Mouse (Mus musculus): ENCODE results near the gene Auh. TPM values are rescaled to one million over a fixed set of nuclear protein-coding genes. Genes with fewer than 3 reads are reported as not detected.

The Auh gene
- polyA plus RNA-seq, 1 experiment from 2014 or later = 46.8 TPM

DNA sequence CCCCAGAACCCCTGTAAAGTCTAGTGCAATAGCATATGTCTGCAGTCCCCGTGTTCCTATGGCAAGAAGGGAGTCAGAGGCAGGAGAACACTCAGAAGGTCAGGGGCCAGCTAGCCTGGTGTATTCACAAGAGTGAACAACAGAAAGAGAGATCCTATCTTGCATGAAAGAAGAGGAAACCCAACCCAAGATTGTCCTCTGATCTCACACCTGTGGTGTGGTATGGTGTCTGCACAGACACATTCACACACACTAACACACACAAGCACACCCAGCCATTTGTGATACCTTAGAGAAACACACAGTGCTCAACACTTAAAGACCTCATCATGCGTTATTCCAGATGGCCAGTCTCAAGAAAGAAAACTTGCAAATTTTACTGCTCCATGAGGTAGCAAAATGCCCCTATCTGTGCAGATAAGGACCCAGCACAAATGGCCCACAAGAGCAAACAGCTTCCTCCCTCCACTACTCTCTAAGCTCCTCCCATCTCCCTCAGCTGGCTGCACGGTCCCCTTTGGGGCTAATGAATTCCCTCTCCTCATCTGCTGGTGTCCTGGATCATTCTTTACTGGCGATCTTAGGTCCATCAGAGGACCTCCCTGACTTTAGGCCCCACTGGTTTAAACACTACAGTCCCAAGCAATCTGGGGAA lies 128.7 kb downstream of the Auh start:
- Histone ChIP-seq H3K4me1 (replicated peaks) (peaks cover 14% of the 10 kb centered on the region; the same call in 1 of the 2 replicates), H3K36me3 (no peaks in the 10 kb centered on the region), H3K4me2 (replicated peaks) (no peak overlapping the region), H3K27me3 (replicated peaks) (no peaks in the 10 kb centered on the region), H3K9me3 (no peaks in the 10 kb centered on the region), H3K9ac (no peak overlapping the region), H3K27ac (no peak overlapping the region), H3K4me3 (replicated peaks) (no peak overlapping the region)
- peak; percentile 66 for ATAC-seq
- WGBS = 43% methylated on average over 4 of the region's 4 CpGs

DNA sequence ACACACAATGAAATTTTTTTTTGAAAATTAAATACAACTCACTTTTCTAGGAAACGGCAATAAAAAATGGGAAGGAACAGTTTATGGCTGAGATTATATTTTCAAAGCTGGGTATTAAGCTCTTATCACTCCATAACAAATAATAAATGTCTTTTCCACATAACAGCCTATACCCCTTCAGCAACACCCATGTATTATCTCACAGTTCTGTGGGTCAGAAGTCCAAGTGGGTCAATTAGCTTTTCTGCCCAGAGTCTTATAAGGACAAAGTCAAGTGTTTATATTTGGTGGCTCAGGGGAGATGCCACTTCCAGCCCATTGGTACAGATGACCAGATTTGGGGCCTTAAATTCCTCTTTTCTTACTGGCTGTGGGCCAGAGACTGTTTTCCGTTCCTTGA lies 129.4 kb downstream of the Auh start:
- Histone ChIP-seq H3K9me3 (no peaks in the 10 kb centered on the region), H3K36me3 (no peaks in the 10 kb centered on the region), H3K4me1 (replicated peaks) (peaks cover 11% of the 10 kb centered on the region; the same call in 1 of the 2 replicates), H3K9ac (no peak overlapping the region), H3K4me3 (replicated peaks) (no peak overlapping the region), H3K27ac (no peak overlapping the region), H3K4me2 (replicated peaks) (no peak overlapping the region), H3K27me3 (replicated peaks) (no peaks in the 10 kb centered on the region)
- peak; percentile 78 for ATAC-seq
- 41% methylated on average over 2 of the region's 2 CpGs for WGBS

GRCm38 (mm10) chr13:52794232-52794631 lies 135.2 kb downstream of the Auh start:
- WGBS = 90% methylated on average over 4 of the region's 4 CpGs
- no peak for ATAC-seq

GRCm38 (mm10) chr13:52793434-52793989 lies 136.0 kb downstream of the Auh start:
- H3K4me1 ChIP-seq (replicated peaks) = no peaks in the 10 kb centered on the region
- ATAC-seq = no peak
- no peaks in the 10 kb centered on the region for H3K27me3 ChIP-seq (replicated peaks)
- WGBS = 90% methylated on average over 13 of the region's 13 CpGs
- H3K9me3 ChIP-seq = no peaks in the 10 kb centered on the region
- H3K4me3 ChIP-seq (replicated peaks) = no peak overlapping the region
- no peaks in the 10 kb centered on the region for H3K36me3 ChIP-seq
- H3K4me2 ChIP-seq (replicated peaks) = no peak overlapping the region
- H3K27ac ChIP-seq = no peak overlapping the region
- H3K9ac ChIP-seq = no peak overlapping the region

More at GRCm38 (mm10) chr13:52794232-52794631, 135.2 kb downstream of the Auh start:
- Histone ChIP-seq H3K4me2 (replicated peaks) (no peak overlapping the region), H3K9me3 (no peaks in the 10 kb centered on the region), H3K27ac (no peak overlapping the region), H3K4me1 (replicated peaks) (no peaks in the 10 kb centered on the region), H3K4me3 (replicated peaks) (no peak overlapping the region), H3K9ac (no peak overlapping the region), H3K36me3 (no peaks in the 10 kb centered on the region), H3K27me3 (replicated peaks) (no peaks in the 10 kb centered on the region)

- H3K4me3 ChIP-seq (replicated peaks) = no peak overlapping the region
- H3K36me3 ChIP-seq = no peaks in the 10 kb centered on the region
- H3K27me3 ChIP-seq (replicated peaks) = no peaks in the 10 kb centered on the region
- no peaks in the 10 kb centered on the region for H3K9me3 ChIP-seq
- no peaks in the 10 kb centered on the region for H3K4me1 ChIP-seq (replicated peaks)
- no peak overlapping the region for H3K4me2 ChIP-seq (replicated peaks)
- ATAC-seq = no peak
- 90% methylated on average over 9 of the region's 9 CpGs for WGBS
- H3K27ac ChIP-seq = no peak overlapping the region
- H3K9ac ChIP-seq = no peak overlapping the region
Observed at GRCm38 (mm10) chr13:52792242-52792844, 137.1 kb downstream of the Auh start.

DNA sequence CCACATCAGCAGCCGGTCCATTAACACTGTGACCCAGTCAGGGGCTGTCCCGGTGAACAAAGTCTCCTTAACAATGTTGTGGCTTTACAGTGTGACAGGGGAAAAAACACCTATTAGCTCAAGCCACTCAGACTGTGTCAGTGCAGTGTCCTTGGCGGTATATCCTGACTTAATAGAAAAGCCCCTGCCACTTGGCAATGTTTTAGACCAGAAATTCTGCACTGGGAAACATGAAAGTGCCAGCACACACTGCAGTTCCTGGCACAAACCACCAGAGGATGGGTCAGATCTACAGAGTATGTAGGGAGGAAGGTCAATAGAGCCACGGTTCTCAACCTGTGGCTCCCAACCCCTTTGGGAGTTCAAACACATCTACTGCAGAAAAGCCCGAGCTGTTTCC lies 138.6 kb downstream of the Auh start:
- H3K9ac ChIP-seq = no peak overlapping the region
- 81% methylated on average over 5 of the region's 5 CpGs for WGBS
- H3K4me2 ChIP-seq (replicated peaks) = no peak overlapping the region
- no peaks in the 10 kb centered on the region for H3K4me1 ChIP-seq (replicated peaks)
- no peak overlapping the region for H3K4me3 ChIP-seq (replicated peaks)
- no peaks in the 10 kb centered on the region for H3K27me3 ChIP-seq (replicated peaks)
- ATAC-seq = no peak
- no peak overlapping the region for H3K27ac ChIP-seq
- no peaks in the 10 kb centered on the region for H3K36me3 ChIP-seq
- no peaks in the 10 kb centered on the region for H3K9me3 ChIP-seq

Other genes with a start within 250 kb of the Auh start
- 31.9 and 34.4 TPM in 2 replicates for gene Nfil3, start 51.4 kb upstream of the Auh start, polyA plus RNA-seq (2015; fragmentation: Nextera tagmentation; extraction: Ambion mirVana)